Mouse (Mus musculus): ENCODE results near the gene Mepce.

GRCm38 (mm10) chr5:137748130-137748770 lies 39.2 kb downstream of the Mepce start:
- no peak for TF ChIP-seq CTCF (conservative IDR thresholded peaks at IDR 0.05; ENCODE audit: low read length)
- TF ChIP-seq POU5F1 (IDR thresholded peaks at IDR 0.05; ENCODE audit: borderline replicate concordance, low read length): no peak
- TF ChIP-seq NANOG (IDR thresholded peaks at IDR 0.05; ENCODE audit: borderline replicate concordance, low read length): no peak
